Mouse (Mus musculus) embryo, embryonic 11.5 days (tissue): ENCODE measurements around the gene Rora.

Experiments
- DNase-seq: peaks from one replicate; pipeline ENCODE4 v3.0.0-alpha.2; 2012; ENCODE audit warnings: low read depth, low spot score

The Rora gene

DNA sequence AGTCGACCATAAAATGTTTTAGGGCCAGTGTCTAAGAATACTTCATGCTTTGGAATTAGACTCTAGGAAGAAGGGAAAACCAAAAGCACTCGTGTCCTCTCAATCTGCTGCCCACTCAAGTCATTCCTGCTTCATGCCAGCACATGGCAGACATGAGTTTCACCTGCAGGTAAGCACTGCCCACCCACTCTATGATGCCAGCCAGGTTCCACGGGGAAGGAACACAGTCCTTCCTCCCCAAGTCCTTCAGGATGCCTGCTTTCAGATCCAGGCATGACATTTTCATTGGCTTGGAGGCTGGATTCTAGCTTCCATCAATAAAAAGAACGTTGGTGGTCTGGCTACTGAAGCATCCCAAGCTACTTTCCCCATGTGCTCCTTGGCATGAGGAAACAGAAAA, 166.4 kb downstream of the Rora start:
- DNase-seq: no peak

DNA sequence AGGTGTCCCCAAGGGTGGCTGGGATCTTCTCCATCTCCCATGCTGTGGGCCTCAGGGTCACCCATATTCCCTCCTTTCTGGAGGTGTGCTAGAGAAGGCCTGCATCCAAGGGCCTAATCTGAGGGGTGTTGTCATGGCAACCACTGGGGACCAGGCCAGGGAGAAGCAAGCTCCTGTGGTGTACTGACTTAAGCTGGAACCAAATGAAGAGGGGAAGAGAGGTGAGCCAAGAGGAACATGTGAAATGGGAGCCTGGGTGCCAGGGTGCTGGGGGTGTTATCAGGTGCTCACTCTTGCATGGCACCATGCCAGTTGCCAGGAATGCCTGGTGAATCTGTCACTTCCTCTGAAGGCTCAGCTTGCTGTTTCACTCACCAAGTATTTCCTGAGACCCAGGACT, 166.9 kb downstream of the Rora start:
- no peak for DNase-seq

DNA sequence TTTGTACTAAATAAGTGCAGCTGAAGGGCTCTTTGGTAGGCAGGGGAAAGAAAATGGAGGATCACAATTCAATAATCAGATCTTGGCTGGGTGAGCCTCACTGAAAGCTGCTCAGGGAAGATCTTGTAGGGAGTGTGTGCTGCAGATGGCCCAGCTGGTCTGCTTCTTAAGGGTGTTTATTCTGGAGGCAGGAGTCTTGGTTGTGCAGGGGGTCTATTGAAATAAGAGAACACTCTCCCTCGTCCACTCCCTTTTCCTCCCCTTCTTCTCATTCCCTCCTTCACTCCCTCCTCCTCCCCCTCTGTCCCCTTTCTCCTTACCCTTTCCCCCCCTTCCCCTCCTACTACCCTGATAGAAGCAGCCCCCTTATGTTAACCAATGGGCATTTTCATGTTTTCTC, 167.8 kb downstream of the Rora start:
- no peak for DNase-seq

- DNase-seq: no peak
Measured at GRCm38 (mm10) chr9:68823292-68823691, 169.7 kb downstream of the Rora start.

GRCm38 (mm10) chr9:68825107-68825506, 171.5 kb downstream of the Rora start:
- no peak for DNase-seq

DNA sequence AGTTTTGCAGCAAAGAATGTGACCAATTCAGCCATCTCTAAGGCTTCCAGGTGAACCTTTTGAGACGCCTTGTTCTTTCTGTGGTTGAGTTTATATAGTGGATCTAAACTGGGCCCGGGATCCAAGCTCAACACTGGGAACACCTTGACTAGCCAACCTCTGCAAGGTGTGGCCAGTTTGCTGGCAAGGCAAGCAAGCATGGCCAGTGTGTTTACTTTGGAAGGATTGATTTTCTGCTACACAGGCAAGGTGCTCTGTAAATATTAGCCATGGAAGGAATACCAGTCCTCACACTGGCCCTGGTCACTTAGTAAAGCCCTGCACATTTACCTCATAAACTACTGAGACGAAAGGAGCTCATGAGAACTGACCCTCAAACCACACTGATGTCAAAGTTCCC, 172.3 kb downstream of the Rora start:
- DNase-seq: no peak

DNA sequence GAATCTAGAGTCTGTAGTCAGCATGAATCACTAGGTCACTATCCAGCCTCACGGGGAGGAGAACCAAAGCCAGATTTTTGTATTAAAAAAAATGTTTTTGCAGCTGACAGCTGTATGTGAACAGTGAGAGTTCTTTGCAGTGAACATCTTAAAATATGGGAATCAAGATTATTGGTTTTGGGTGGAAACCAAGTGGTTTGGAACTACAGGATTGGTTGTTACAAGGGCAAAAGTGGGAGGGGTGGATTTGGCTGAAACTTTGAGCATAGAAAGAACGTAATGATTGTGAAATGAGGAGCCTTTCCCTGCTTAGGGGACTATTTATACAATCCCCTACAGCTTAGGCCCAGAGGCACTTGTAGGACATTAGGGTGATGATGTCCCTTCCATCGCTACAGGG, 173.9 kb downstream of the Rora start:
- no peak for DNase-seq

GRCm38 (mm10) chr9:68829903-68830302, 176.3 kb downstream of the Rora start:
- DNase-seq: no peak

GRCm38 (mm10) chr9:68833323-68833722, 179.7 kb downstream of the Rora start:
- DNase-seq: no peak

GRCm38 (mm10) chr9:68835037-68835649, 181.6 kb downstream of the Rora start:
- peak; percentile 29 for DNase-seq

DNA sequence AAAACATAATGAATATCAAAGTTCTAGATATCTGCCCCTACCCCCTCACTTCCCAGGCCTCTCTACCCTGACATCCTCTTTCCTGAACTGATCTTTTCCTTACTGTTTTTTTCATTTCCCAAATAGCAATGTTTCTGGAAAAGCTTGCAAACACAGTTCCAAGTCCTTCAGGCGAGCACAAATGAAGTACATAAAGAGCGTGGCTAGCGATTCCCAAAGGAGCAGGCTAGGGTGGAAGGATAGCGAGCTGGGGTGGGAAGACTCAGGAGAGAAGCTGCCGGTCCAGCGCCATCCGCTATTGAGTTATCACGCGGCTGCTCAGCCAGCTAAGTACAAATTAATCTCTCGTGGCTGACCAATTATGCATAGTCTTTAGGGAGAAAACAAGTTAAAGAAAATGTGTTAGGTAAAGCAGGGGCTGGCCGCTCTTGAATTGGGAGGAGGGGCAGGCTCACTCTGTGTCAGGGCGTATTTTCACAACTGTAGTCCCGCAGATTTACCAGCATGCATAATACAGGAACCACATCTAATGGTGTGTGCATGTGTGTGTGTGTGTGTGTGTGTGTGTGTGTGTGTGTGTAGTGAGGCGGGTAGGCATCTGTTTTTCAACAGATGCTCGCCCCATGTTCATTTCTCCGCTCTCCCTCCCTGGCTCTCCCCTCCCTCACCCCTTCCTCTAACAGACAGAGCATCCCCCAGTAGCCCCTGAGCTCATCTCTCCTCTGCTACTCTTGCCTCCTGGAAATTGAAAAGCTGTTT, 188.7 kb downstream of the Rora start:
- DNase-seq: no peak

DNA sequence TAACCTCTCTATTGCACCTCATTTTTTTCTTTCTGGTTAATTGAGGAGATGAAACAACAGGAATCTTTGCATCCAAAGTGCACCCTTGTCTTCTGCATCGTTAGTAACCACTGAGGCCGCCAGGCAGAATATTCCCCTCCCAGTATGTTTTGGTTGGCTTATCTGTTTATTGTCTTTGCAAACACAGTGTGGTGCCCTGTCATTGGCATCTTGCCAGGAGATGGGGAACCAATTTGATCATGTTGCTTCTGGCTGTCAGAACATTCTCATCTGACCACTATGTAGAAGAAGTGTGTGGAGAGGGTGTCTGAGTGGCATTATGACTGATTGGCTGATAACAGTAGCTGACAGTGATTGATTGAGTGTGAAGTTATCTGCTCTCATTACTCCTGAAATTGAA, 192.0 kb downstream of the Rora start:
- no peak for DNase-seq

DNA sequence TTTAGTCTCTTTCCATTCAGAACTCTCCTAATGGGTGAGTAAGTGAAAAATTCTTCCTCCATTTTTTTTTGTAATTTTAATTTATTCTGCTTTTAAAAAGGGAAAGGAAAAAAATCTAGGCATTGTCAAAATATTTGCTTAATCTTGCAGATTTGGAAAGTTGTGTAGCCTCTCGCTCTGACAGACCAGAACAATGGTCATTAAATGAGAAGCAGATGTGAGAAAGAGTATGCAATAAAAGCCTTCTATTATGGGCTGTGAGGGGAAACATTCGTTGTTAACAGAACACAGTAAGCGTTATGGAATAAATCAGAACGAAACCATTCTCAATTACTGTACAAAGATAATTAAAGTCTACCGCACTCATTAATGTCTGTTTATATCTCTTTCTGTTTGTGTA, 196.7 kb downstream of the Rora start:
- no peak for DNase-seq

DNA sequence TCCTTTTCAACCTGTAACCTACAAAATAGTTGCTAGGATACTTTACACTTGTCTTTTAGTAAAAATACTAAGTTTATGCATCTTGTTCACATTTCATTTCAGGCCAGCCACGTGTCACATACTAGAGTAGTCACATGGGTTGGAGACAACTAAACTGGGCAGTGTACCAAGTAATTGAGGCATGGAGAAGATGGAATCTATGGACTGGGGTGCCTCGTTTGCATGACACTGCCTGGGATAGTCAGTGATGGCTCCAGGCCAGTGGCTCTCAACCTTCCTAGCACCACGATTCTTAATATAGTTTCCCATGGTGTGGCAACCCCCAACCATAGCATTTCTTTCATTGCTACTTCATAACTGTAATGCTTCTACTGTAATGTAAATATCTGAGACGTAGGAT, 198.6 kb downstream of the Rora start:
- no peak for DNase-seq

- no peak for DNase-seq
Measured at GRCm38 (mm10) chr9:68852934-68853333, 199.3 kb downstream of the Rora start.

DNA sequence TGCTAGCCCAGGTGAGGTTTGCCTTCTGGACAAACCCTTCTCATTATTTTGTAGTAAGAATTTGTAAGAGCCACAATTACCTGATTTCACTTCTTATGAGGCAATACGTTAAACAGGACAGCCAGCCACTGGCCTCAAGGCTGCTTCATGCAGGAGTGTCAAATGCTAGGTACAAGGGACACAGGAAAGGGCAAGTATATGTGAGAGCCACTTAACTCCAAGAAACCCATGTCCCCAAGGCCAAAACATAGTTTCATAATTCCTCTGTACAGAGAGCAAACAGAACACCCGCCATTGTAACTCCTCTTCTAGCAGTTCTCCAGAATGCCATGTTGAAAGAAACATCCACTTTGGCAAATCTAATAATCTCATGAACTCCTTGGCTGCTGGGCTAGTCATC, 205.9 kb downstream of the Rora start:
- DNase-seq: no peak

DNA sequence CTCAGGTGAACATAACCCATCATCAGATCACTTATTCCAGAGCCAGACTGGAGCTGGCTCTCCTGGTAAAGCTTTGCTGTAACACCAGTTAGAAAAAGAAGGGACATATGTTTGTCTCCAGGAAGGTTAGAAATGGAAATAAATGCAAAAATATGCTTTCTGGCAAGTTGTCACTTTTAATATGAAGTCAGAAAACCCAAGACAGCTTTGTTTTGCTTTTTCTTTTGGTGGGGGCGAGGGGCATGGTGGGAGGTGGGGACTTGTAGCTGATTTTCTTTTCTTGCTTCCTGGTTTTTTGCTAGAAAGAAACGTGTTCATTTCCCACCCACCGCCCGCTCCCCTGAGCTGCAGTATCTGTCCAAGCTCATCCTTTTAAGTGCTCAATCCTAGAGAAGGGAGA, 212.7 kb downstream of the Rora start:
- no peak for DNase-seq

GRCm38 (mm10) chr9:68873838-68874237, 220.3 kb downstream of the Rora start:
- no peak for DNase-seq

GRCm38 (mm10) chr9:68874544-68874943, 221.0 kb downstream of the Rora start:
- no peak for DNase-seq

DNA sequence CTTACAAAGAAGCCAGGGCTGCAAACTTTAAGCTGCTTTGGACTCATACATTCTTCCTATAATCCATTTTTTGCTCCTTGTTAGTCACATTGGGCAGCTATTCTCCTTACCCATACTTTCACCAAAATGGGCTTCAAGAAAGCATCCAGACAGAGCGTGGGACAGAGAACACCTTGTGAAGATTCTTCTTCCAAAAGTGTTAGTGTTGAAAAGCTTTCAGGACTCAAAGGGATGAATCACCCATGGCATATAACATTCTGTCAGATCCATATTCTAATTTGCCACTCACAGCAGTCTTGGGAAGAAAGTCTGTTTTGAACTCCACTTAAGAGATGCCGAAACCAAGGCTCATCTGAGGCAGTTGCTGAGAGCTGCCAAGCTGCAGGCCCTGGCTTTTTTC, 222.2 kb downstream of the Rora start:
- DNase-seq: no peak

- no peak for DNase-seq
Measured at GRCm38 (mm10) chr9:68876289-68876688, 222.7 kb downstream of the Rora start.

GRCm38 (mm10) chr9:68881896-68882295, 228.3 kb downstream of the Rora start:
- no peak for DNase-seq

DNA sequence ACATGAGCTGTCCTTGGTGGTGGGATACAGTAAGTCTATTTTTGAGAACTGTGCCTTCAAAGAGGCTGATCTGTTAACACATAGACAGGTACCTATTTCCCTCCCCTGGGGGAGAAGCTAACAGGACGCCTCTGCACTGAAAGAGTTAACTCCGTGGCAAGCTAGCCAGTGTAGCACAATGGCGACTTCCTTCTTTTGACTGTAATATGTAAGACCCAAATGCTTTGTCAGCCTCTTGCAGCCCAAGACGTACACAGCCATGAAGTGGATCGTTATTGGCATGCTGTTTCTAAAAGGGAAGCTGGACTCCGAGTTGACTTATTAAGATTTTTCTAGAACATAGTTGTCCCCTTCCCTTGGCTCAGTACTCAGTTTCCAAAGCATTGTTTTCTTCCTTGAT, 229.4 kb downstream of the Rora start:
- DNase-seq: no peak

DNA sequence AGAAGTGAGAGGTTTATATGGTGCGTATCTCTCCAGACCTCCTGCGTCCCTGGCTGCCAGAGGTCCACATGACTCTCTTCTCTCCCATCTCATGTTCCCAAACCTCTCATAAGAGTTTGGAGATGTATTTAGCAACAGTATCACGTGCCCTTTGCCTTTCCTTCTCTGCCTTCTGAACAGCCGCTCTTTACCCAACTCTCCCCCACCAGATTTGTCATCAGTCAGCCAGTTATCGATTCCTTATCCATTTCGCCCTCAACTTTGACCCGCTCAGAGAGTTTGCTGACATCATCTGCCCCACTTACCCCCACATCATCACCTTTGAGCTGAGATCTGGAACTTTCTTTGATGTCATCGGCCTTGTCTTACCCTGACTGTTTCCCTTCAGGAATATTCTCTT, 230.1 kb downstream of the Rora start:
- no peak for DNase-seq
